In genomic region chr3:79586804-79587203, GRCm38 (mm10) we compare ENCODE assay signal across 7 mouse cellular contexts. TPM values are rescaled to one million over a fixed set of nuclear protein-coding genes. Genes with fewer than 3 reads are reported as not detected.
DNase-seq lines count a peak whose midpoint lies in the region; ATAC-seq and TF ChIP-seq lines count a peak whose summit lies in the region.

No protein-coding gene starts in this region.

- H3K4me2 ChIP-seq in midbrain, embryonic 13.5 days (replicated peaks), result no peak overlapping the region

- no peaks in the 10 kb centered on the region for H3K27me3 ChIP-seq in embryonic facial prominence, embryonic 10.5 days (replicated peaks; ENCODE audit: low read depth, poor library complexity, severe bottlenecking)
- 0 out of 2 replicates have a peak, but pooled peaks cover 5% of the 10 kb centered on the region for H3K27me3 ChIP-seq in midbrain, embryonic 13.5 days
- no peaks in the 10 kb centered on the region for H3K27me3 ChIP-seq in small intestine, adult 2 months (ENCODE audit: control insufficient read depth, insufficient read depth, low read length)

- no peak overlapping the region for H3K4me3 ChIP-seq in embryonic facial prominence, embryonic 10.5 days
- H3K4me3 ChIP-seq in midbrain, embryonic 13.5 days (replicated peaks), result no peak overlapping the region
- H3K4me3 ChIP-seq in small intestine, adult 2 months (ENCODE audit: low read depth, low read length), result no peak overlapping the region

- intact Hi-C loops in left cerebral cortex, postnatal 4 days (cut with DNase I), result loop anchor here (2.0 to 10.0 kb wide), 4 partner anchors 302 to 625 kb away; partner anchors contain the start of gene Rapgef2

- no peaks in the 10 kb centered on the region; the same call in 1 of the 2 replicates for H3K4me1 ChIP-seq in embryonic facial prominence, embryonic 10.5 days
- peaks cover 1% of the 10 kb centered on the region for H3K4me1 ChIP-seq in midbrain, embryonic 13.5 days (replicated peaks)
- H3K4me1 ChIP-seq in small intestine, adult 2 months (ENCODE audit: control insufficient read depth, insufficient read depth, insufficient read length, low read length), result peaks cover 2% of the 10 kb centered on the region; the same call in 1 of the 2 replicates

- DNase-seq in adrenal gland, postnatal 10 days, result peak; percentile 94
- peak; percentile 92 for DNase-seq in embryonic facial prominence, embryonic 10.5 days (ENCODE audit: low spot score)
- DNase-seq in heart, adult 11 months, result peak; percentile 97
- DNase-seq in kidney, adult 11 months, result peak; percentile 90
- DNase-seq in left cerebral cortex, postnatal 4 days, result peak; percentile 92

- H3K9ac ChIP-seq in midbrain, embryonic 13.5 days (replicated peaks), result no peak overlapping the region

- H3K36me3 ChIP-seq in embryonic facial prominence, embryonic 10.5 days (replicated peaks), result no peaks in the 10 kb centered on the region
- no peaks in the 10 kb centered on the region for H3K36me3 ChIP-seq in midbrain, embryonic 13.5 days
- no peaks in the 10 kb centered on the region for H3K36me3 ChIP-seq in small intestine, adult 2 months (ENCODE audit: control insufficient read depth, insufficient read depth, low read length)

- no peak overlapping the region for H3K27ac ChIP-seq in embryonic facial prominence, embryonic 10.5 days (replicated peaks)
- H3K27ac ChIP-seq in midbrain, embryonic 13.5 days, result no peak overlapping the region
- H3K27ac ChIP-seq in small intestine, adult 2 months (ENCODE audit: insufficient read depth, low read depth, low read length), result no peak overlapping the region

- 7% methylated on average over 6 of the region's 6 CpGs for WGBS in embryonic facial prominence, embryonic 10.5 days
- 3% methylated on average over 6 of the region's 6 CpGs for WGBS in midbrain, embryonic 13.5 days
- WGBS in small intestine, adult 2 months, result 2% methylated on average over 6 of the region's 6 CpGs

- no peaks in the 10 kb centered on the region for H3K9me3 ChIP-seq in embryonic facial prominence, embryonic 10.5 days
- no peaks in the 10 kb centered on the region for H3K9me3 ChIP-seq in midbrain, embryonic 13.5 days

- TF ChIP-seq CTCF in small intestine, adult 2 months (IDR thresholded peaks at IDR 0.05; ENCODE audit: extremely low read depth, insufficient read length, insufficient replicate concordance, low read depth, low read length), result peak; percentile 99

- TF ChIP-seq POLR2A in small intestine, adult 2 months (IDR thresholded peaks at IDR 0.05; ENCODE audit: low read depth, low read length), result no peak

- peak; percentile 71 for ATAC-seq in midbrain, embryonic 13.5 days

RNA-seq across cellular contexts. Expression of gene Ppid, which starts 4.3 kb away (rescaled TPM):
- total RNA-seq in adrenal gland, postnatal 10 days (2021), result 10 to 100 TPM; 40.5 to 45.7 TPM
- polyA plus RNA-seq in embryonic facial prominence, embryonic 10.5 days (2016; fragmentation: Nextera tagmentation; extraction: Ambion mirVana), result 228 and 238 TPM in 2 replicates
- 10 to 100 TPM; 75.0 to 78.1 TPM for total RNA-seq in left cerebral cortex, postnatal 4 days (2021)
- 149 and 154 TPM in 2 replicates for polyA plus RNA-seq in midbrain, embryonic 13.5 days (2015; fragmentation: Nextera tagmentation; extraction: Ambion mirVana)
- polyA plus RNA-seq in small intestine, adult 2 months (2012; rRNA removed), result 0.50 and 0.86 TPM in 2 replicates

RNA-seq across cellular contexts. Expression of gene Fnip2, which starts 19.2 kb away (rescaled TPM):
- total RNA-seq in adrenal gland, postnatal 10 days (2021), result 10 to 100 TPM; 12.3 to 14.1 TPM
- polyA plus RNA-seq in embryonic facial prominence, embryonic 10.5 days (2016; fragmentation: Nextera tagmentation; extraction: Ambion mirVana), result 5.1 and 5.4 TPM in 2 replicates
- 10 to 100 TPM; 42.9 to 46.9 TPM for total RNA-seq in left cerebral cortex, postnatal 4 days (2021)
- 6.1 and 6.2 TPM in 2 replicates for polyA plus RNA-seq in midbrain, embryonic 13.5 days (2015; fragmentation: Nextera tagmentation; extraction: Ambion mirVana)
- polyA plus RNA-seq in small intestine, adult 2 months (2012; rRNA removed), result 1.2 and 1.6 TPM in 2 replicates

RNA-seq across cellular contexts. Expression of gene 4930579G24Rik, which starts 42.1 kb away (rescaled TPM):
- total RNA-seq in adrenal gland, postnatal 10 days (2021), result 1 to 10 TPM; 5.5 to 5.7 TPM
- polyA plus RNA-seq in embryonic facial prominence, embryonic 10.5 days (2016; fragmentation: Nextera tagmentation; extraction: Ambion mirVana), result 33.0 and 34.4 TPM in 2 replicates
- 1 to 10 TPM; 1.6 to 2.5 TPM for total RNA-seq in left cerebral cortex, postnatal 4 days (2021)
- 9.9 and 10.9 TPM in 2 replicates for polyA plus RNA-seq in midbrain, embryonic 13.5 days (2015; fragmentation: Nextera tagmentation; extraction: Ambion mirVana)
- polyA plus RNA-seq in small intestine, adult 2 months (2012; rRNA removed), result 0.50 and 0.57 TPM in 2 replicates

RNA-seq across cellular contexts. Expression of gene Etfdh, which starts 42.5 kb away (rescaled TPM):
- total RNA-seq in adrenal gland, postnatal 10 days (2021), result 100 to 1,000 TPM; 567 to 579 TPM
- polyA plus RNA-seq in embryonic facial prominence, embryonic 10.5 days (2016; fragmentation: Nextera tagmentation; extraction: Ambion mirVana), result 45.3 and 48.4 TPM in 2 replicates
- 10 to 100 TPM; 27.0 to 30.0 TPM for total RNA-seq in left cerebral cortex, postnatal 4 days (2021)
- 45.1 and 49.3 TPM in 2 replicates for polyA plus RNA-seq in midbrain, embryonic 13.5 days (2015; fragmentation: Nextera tagmentation; extraction: Ambion mirVana)
- polyA plus RNA-seq in small intestine, adult 2 months (2012; rRNA removed), result 12.9 and 75.5 TPM in 2 replicates

Comparison
In these comparisons a context has a peak if more than half of its experiments do, and no peak if none do; other contexts are left out.
1. RNA of gene Ppid, which starts 4.3 kb away (polyA plus RNA-seq): 228 to 238 TPM in embryonic facial prominence, embryonic 10.5 days and 149 to 154 TPM in midbrain, embryonic 13.5 days; 0.50 to 0.86 TPM in small intestine, adult 2 months; every median in the first group is over 10 times any median in the second.
2. Peak in every context shown above with its lines, with median percentiles within 50 percentile points of each other: DNase-seq.